Mouse (Mus musculus): ENCODE results near the gene Kif27.

DNA sequence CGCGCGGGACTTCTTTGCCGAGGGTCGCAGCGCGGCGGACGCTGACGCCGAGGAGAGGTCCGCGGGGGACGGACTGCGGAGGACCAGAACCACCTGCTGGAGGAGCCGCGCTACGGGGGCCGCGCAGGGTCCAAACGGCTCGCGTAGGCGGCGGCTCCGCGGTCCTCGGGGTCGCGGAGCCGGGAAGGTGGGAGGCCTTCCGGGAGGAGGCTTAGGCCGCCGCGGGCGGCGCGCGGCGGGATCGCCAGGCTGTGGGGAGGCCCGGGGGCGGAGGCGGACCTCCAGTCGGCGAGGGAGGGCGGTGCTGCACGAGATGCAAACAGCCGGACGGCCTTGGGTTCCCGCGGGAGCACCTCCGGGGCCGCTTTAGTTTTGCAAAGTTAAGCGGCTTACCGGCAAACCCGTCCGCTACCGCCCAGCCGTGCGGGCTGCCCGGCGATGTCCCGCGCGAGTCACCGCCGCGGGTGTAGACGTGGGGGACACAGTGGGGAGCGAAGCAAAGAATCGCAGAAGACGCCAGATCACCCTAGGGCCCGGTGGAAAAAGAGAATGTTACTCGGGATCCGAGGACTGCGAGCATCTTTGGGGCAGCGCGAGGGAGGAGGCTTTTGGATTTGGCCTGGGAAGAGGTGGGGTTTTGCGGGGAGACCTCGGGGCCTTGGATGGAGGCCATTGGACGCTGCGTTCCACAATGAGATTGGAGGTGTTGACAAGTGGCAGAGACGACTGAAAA lies 84.5 kb downstream of the Kif27 start:
- TF ChIP-seq EP300 (IDR thresholded peaks at IDR 0.05; ENCODE audit: low read depth) (no peak), CTCF (IDR thresholded peaks at IDR 0.05; ENCODE audit: low read depth) (no peak)
